Mouse (Mus musculus) liver, embryonic 16.5 days (tissue): ENCODE results near the gene Smim24. TPM values are rescaled to one million over a fixed set of nuclear protein-coding genes. Genes with fewer than 3 reads are reported as not detected.

Experiments
- ATAC-seq: fragments of 200-750 bp; cut with Nextera tagmentation; 2 replicates; pipeline ENCODE4 v1.8.0; 2017; ENCODE audit warnings: low read depth, mild to moderate bottlenecking, moderate number of reproducible peaks, moderate library complexity
- H3K27ac ChIP-seq: fragments of 300-500 bp; sonication (generic); 2 replicates; pipeline ENCODE4 v1.5.1; 2014; ENCODE audit warnings: mild to moderate bottlenecking, low read length
- H3K27me3 ChIP-seq: fragments of 300-500 bp; sonication (generic); 2 replicates; pipeline ENCODE4 v1.6.1; 2014; ENCODE audit warnings: low read depth, low read length, mixed read lengths; ENCODE audit not compliant: control insufficient read depth, insufficient read depth
- H3K36me3 ChIP-seq: fragments of 300-500 bp; sonication (generic); 2 replicates; pipeline ENCODE4 v1.6.1; 2014; ENCODE audit warnings: mild to moderate bottlenecking; ENCODE audit not compliant: control insufficient read depth, insufficient read depth
- H3K4me1 ChIP-seq: fragments of 300-500 bp; sonication (generic); 2 replicates; pipeline ENCODE4 v1.6.1; 2014; ENCODE audit warnings: low read depth, low read length, mixed read lengths; ENCODE audit not compliant: control insufficient read depth
- H3K4me2 ChIP-seq: fragments of 300-500 bp; sonication (generic); 2 replicates; pipeline ENCODE4 v1.6.1; 2014; ENCODE audit warnings: low read depth, low read length, mixed read lengths
- H3K4me3 ChIP-seq: fragments of 300-500 bp; sonication (generic); 2 replicates; pipeline ENCODE4 v1.5.1; 2014; ENCODE audit warnings: low read depth, mild to moderate bottlenecking, low read length
- H3K9ac ChIP-seq: fragments of 300-500 bp; sonication (generic); 2 replicates; pipeline ENCODE4 v1.6.1; 2014; ENCODE audit warnings: low read depth, low read length
- H3K9me3 ChIP-seq: fragments of 300-500 bp; sonication (generic); replicated peaks from 2 replicates; pipeline ENCODE4 v1.6.1; 2016; ENCODE audit warnings: low read length; ENCODE audit not compliant: control insufficient read depth
- WGBS: fragments of 180-500 bp; shearing (Covaris S2); extraction: QIAGEN DNeasy Blood & Tissue Kit; methylation state at CpG from one replicate; pipeline ENCODE4 v1.1.7; 2014; ENCODE audit not compliant: insufficient replicate concordance; 5-methylcytosine and 5-hydroxymethylcytosine counted together
- polyA plus RNA-seq: library from polyadenylated mRNA; unstranded; fragments of >200 nt; fragmentation: Nextera tagmentation; extraction: Ambion mirVana; gene quantifications from 2 replicates; pipeline ENCODE4 v1.2.1, GENCODE M21; 2015

The Smim24 gene
- polyA plus RNA-seq, 1 experiment from 2014 or later = 4.1 TPM

DNA sequence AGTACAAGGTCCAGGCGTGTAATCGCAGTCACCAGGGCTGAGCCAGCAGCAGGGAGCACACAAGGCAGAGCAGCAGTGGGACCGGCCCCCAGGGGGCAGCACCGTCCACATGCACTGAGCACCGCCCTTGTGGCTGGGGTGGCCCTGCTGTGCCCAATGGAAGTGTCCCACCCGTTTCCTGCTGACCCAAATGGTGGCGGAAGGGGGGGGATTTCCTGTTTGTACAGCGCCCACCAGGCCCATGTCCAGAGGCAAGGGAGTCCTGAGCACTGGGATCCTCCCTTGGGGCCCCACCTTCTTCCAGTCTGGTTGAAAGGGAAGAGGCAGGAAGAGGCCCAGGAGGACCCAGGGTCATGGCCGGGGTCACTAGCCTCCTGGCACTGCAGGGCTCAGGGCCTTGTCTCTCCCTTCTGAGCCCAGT, 16.0 kb downstream of the Smim24 start:
- H3K4me1 ChIP-seq = peaks cover 54% of the 10 kb centered on the region
- no peak overlapping the region for H3K4me3 ChIP-seq
- H3K27me3 ChIP-seq = peaks cover 39% of the 10 kb centered on the region
- H3K36me3 ChIP-seq = no peaks in the 10 kb centered on the region
- H3K27ac ChIP-seq = peak overlapping the region; percentile 63
- WGBS = 4% methylated on average over 9 of the region's 9 CpGs
- ATAC-seq = peak; percentile 57
- no peaks in the 10 kb centered on the region for H3K9me3 ChIP-seq
- H3K4me2 ChIP-seq = 0 out of 2 replicates have a peak overlapping the region, but pooled peaks have one; percentile 13
- H3K9ac ChIP-seq = no peak overlapping the region; the same call in 1 of the 2 replicates

DNA sequence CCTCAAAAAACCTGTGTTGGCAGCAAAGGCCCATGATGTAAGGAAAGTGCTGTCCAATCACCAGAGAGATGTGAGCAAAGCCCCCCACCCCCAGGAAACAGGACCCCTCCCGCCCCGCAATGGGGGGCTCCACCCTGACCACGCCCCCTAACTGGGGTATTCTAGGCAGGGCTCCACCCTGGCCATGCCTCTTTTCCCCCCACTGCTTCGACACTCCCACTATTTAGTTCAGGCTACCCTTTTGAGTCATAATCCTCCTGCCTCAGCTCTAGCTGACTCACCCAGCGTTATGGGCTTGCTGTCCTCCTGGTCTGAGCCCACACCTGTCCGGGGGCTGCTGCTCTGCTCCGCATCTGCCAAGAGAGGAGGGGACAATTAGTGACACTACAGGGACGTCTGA, 16.5 kb downstream of the Smim24 start:
- peaks cover 56% of the 10 kb centered on the region for H3K4me1 ChIP-seq
- H3K36me3 ChIP-seq = no peaks in the 10 kb centered on the region
- H3K4me3 ChIP-seq = no peak overlapping the region
- H3K27ac ChIP-seq = peak overlapping the region; percentile 63
- H3K4me2 ChIP-seq = 0 out of 2 replicates have a peak overlapping the region, but pooled peaks have one; percentile 13
- peaks cover 36% of the 10 kb centered on the region for H3K27me3 ChIP-seq
- no peak for ATAC-seq
- WGBS = 8% methylated on average over 8 of the region's 8 CpGs
- H3K9me3 ChIP-seq = no peaks in the 10 kb centered on the region
- H3K9ac ChIP-seq = no peak overlapping the region

GRCm38 (mm10) chr10:81410350-81410749, 17.5 kb downstream of the Smim24 start:
- no peak for ATAC-seq
- peak overlapping the region; percentile 71 for H3K27ac ChIP-seq
- H3K36me3 ChIP-seq = no peaks in the 10 kb centered on the region
- H3K4me1 ChIP-seq = peaks cover 63% of the 10 kb centered on the region
- no peak overlapping the region for H3K4me3 ChIP-seq
- H3K4me2 ChIP-seq = no peak overlapping the region
- no peaks in the 10 kb centered on the region for H3K9me3 ChIP-seq
- WGBS = 14% methylated on average over 4 of the region's 4 CpGs
- H3K9ac ChIP-seq = no peak overlapping the region
- H3K27me3 ChIP-seq = peaks cover 31% of the 10 kb centered on the region

DNA sequence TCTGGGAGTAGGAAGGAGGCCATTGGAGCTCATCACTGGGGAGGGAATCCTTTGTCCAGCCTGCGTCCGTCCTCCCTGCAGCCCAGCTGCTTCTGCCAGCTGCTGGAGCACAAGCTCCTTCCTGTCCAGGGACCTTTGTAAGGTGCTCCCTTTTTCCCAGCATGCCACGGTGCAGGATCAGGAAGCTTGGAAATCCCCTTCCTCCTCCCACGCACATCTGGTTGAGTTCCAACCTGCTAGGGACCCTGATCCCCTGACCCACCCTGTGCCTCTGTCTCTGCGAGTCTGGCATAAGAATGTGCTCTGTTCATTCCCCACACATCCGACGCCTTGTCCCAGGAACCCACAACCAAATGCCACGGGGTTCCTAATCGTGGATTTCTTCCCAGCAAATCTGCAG, 18.1 kb downstream of the Smim24 start:
- Histone ChIP-seq H3K27me3 (peaks cover 29% of the 10 kb centered on the region), H3K4me1 (peaks cover 63% of the 10 kb centered on the region), H3K4me3 (no peak overlapping the region), H3K4me2 (no peak overlapping the region), H3K36me3 (no peaks in the 10 kb centered on the region), H3K9ac (no peak overlapping the region), H3K27ac (peak overlapping the region; percentile 71), H3K9me3 (no peaks in the 10 kb centered on the region)
- no peak for ATAC-seq
- 69% methylated on average over 9 of the region's 9 CpGs for WGBS

DNA sequence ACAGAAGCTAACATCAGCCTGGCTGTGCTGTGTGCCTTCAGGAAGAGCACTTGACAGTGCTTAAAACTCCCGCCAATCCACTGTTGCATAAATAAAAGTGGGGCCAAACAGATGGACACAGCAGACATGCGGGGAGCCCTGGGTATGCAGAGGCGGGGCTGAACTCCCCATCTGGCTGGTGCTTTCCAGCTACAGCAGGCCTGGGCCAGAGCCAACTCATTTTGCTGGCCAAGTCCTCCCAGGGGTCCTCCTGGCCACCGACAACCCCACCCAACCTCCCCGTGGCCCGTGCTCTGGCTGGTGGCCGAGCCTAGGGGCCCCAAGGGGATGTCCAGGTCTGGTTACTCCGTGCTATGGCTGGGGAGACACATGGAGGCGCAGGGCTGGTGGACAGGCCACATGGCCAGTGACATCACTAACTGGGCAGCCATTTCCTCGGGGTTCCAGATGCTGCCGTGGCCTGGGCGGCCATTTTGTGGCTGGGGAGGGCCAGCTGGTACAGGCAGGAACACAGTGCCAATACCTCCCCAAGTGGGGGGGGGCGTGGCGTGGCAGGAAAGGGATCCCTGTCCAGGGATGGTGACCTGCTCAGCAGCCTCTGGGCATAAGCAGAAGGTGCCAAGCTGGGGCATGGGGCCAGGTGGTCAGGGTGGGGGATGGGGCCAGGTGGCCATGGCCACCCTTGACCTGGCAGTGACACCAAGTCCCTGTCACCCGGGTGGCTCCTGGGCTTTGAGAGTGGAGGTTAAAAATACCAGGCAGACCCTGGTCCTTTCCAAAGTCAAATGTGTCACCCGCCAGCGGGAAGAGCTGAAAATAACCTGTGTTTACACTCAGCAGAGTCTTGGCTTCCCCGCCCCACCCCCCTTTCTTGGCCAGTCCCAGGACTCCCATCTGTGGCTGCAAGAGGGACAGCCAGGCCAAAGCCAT, 18.9 kb downstream of the Smim24 start:
- WGBS = 66% methylated on average over 18 of the region's 18 CpGs
- H3K27ac ChIP-seq = peak overlapping the region; percentile 55
- H3K27me3 ChIP-seq = peaks cover 22% of the 10 kb centered on the region
- no peak for ATAC-seq
- peak overlapping the region; percentile 9; the same call in 1 of the 2 replicates for H3K9ac ChIP-seq
- H3K4me2 ChIP-seq = no peak overlapping the region
- no peaks in the 10 kb centered on the region for H3K9me3 ChIP-seq
- H3K4me1 ChIP-seq = peaks cover 67% of the 10 kb centered on the region
- H3K4me3 ChIP-seq = no peak overlapping the region
- H3K36me3 ChIP-seq = no peaks in the 10 kb centered on the region

DNA sequence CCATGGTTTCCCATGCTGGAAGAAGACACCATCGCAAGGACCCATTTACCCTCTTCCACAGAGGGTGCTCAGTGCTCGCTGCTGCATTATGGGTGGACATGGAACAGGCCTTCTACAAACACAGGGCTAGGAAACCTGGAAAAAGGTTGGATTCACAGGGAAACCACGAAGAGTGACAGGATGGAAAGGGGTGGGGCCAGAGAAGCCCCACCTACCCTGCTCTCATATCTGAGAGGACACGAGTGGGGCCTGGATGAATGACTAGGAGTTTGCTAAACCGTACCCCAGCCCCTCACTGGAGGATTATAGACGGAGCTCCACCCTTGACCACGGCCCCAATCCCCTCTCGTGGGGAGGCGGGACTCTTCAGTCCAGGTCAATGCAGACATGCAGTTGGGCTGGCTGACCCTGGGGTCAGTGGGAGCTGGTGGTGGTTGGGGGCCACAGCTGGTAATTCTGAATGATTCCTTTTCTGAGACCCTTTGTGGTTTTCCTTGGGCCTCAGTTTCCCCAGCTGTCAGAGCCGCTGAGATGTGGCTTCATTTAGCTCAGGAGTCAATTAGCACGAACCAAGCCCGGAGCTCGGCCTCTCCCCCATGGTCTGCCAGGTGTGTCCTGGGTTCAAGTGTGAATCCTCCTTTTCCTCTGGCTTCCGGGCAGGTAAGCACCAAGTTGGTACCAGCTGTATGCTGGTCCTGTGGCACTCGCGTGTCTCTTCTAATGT, 19.9 kb downstream of the Smim24 start:
- peak overlapping the region; percentile 55 for H3K27ac ChIP-seq
- H3K9me3 ChIP-seq = no peaks in the 10 kb centered on the region
- peaks cover 71% of the 10 kb centered on the region for H3K4me1 ChIP-seq
- H3K36me3 ChIP-seq = no peaks in the 10 kb centered on the region
- ATAC-seq = no peak
- H3K4me3 ChIP-seq = no peak overlapping the region
- 58% methylated on average over 16 of the region's 16 CpGs for WGBS
- H3K4me2 ChIP-seq = no peak overlapping the region
- H3K27me3 ChIP-seq = peaks cover 12% of the 10 kb centered on the region
- H3K9ac ChIP-seq = 0 out of 2 replicates have a peak overlapping the region, but pooled peaks have one; percentile 12

DNA sequence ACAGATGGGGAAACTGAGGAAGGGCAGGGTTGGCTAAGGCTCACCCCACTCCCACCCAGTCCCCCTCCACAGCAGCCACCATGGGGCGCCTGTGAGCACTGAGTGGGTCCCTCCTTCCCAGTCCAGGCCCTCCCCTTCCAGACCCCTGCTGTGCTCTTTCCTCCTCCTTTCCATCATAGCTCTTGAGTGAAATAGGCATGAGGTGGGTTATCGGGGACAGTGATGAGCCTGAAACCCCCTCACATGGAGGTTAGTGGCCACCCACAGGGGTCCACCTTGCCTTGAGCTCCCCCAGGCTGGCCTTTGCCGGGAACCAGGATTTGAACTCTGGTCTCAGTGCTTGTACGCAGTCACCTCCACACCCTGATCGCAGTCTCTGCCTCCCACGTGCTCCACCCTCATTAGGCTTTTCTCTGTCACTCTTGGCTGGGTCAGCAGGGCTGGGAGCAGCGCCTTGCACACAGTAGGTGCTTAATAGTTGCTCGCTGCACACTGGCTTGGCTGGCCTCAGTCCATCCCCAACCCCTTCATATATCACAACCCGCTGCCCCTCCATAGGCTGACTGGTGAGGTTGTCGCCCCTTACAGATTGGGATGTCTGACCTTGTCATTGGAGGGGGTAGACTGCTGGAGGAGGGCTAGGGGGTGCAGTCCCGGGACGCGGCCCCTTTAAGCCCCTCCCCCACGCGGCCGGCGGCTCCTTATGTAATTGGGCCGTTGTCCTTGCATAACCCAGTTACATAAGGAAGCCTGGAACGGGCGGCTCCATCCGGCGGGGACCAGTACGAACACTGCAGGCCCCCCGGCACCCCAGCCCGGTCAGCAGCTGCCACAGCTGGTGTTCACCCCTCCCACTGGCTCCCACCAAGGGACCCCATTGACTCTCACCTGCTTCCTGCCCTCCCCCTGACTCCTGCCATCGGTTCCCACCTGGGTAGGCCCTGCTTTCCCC, 20.7 kb downstream of the Smim24 start:
- peaks cover 3% of the 10 kb centered on the region for H3K27me3 ChIP-seq
- WGBS = 18% methylated on average over 26 of the region's 26 CpGs
- H3K9ac ChIP-seq = peak overlapping the region; percentile 28; the same call in 1 of the 2 replicates
- H3K9me3 ChIP-seq = no peaks in the 10 kb centered on the region
- ATAC-seq = peak; percentile 45
- H3K4me2 ChIP-seq = 0 out of 2 replicates have a peak overlapping the region, but pooled peaks have one; percentile 26
- H3K36me3 ChIP-seq = no peaks in the 10 kb centered on the region
- peak overlapping the region; percentile 29 for H3K4me3 ChIP-seq
- peaks cover 63% of the 10 kb centered on the region for H3K4me1 ChIP-seq
- H3K27ac ChIP-seq = peak overlapping the region; percentile 48

- Histone ChIP-seq H3K36me3 (no peaks in the 10 kb centered on the region), H3K4me1 (peaks cover 52% of the 10 kb centered on the region), H3K27me3 (no peaks in the 10 kb centered on the region), H3K4me2 (no peak overlapping the region), H3K4me3 (no peak overlapping the region), H3K9ac (no peak overlapping the region), H3K9me3 (no peaks in the 10 kb centered on the region), H3K27ac (peak overlapping the region; percentile 28)
- no peak for ATAC-seq
These were observed 21.8 kb downstream of the Smim24 start for GRCm38 (mm10) chr10:81414682-81415081.
